8 mouse cellular contexts compared by ENCODE assay signal in genomic region chr19:10502571-10502970, GRCm38 (mm10). TPM values are rescaled to one million over a fixed set of nuclear protein-coding genes. Genes with fewer than 3 reads are reported as not detected.
A peak's percentile ranks its signal among the peaks of the same experiment; 100 is the strongest.
DNase-seq lines count a peak whose midpoint lies in the region; ATAC-seq and TF ChIP-seq lines count a peak whose summit lies in the region.

No protein-coding gene starts in this region.

- H3K4me3 ChIP-seq in heart, postnatal 0 days (ENCODE audit: low read depth, low read length): no peak overlapping the region
- H3K4me3 ChIP-seq in E14TG2a.4 (replicated peaks; ENCODE audit: low read length): no peak overlapping the region
- H3K4me3 ChIP-seq in hindbrain, embryonic 11.5 days (ENCODE audit: low read depth, low read length): no peak overlapping the region
- H3K4me3 ChIP-seq in lung, embryonic 14.5 days (ENCODE audit: low read depth, low read length): no peak overlapping the region

- no peaks in the 10 kb centered on the region for H3K4me1 ChIP-seq in heart, postnatal 0 days (ENCODE audit: control insufficient read depth, insufficient read depth)
- peaks cover 15% of the 10 kb centered on the region for H3K4me1 ChIP-seq in E14TG2a.4 (replicated peaks; ENCODE audit: low read depth, low read length)
- no peaks in the 10 kb centered on the region for H3K4me1 ChIP-seq in hindbrain, embryonic 11.5 days (replicated peaks; ENCODE audit: control insufficient read depth, insufficient read depth, low read length)
- no peaks in the 10 kb centered on the region for H3K4me1 ChIP-seq in lung, embryonic 14.5 days (ENCODE audit: insufficient read depth)

- DNase-seq in heart, postnatal 0 days (ENCODE audit: low spot score): peak; percentile 41
- no peak for DNase-seq in heart, postnatal 25 days (ENCODE audit: low spot score)
- peak; percentile 21 to 34 for DNase-seq in cerebellum, postnatal 36 days
- peak; percentile 80 for DNase-seq in hindbrain, embryonic 11.5 days (ENCODE audit: low spot score)
- DNase-seq in lung, embryonic 14.5 days: peak; percentile 72
- no peak for DNase-seq in testis, postnatal 14 days (ENCODE audit: low spot score)

- ATAC-seq in heart, postnatal 0 days (ENCODE audit: insufficient read depth, low read depth): peak; percentile 64; the same call in 1 of the 2 replicates
- peak; percentile 71; the same call in 1 of the 2 replicates for ATAC-seq in hindbrain, embryonic 11.5 days (ENCODE audit: low FRiP score)
- peak; percentile 24 for ATAC-seq in lung, embryonic 14.5 days (ENCODE audit: insufficient read depth)
- ATAC-seq in neutrophil, adult 5-6 weeks (ENCODE audit: extremely low read depth, insufficient number of reproducible peaks, low FRiP score, poor library complexity, severe bottlenecking): peak; percentile 69; the same call in 1 of the 2 replicates

- H3K9me3 ChIP-seq in heart, postnatal 0 days (replicated peaks; ENCODE audit: control insufficient read depth, low read length): no peaks in the 10 kb centered on the region
- H3K9me3 ChIP-seq in E14TG2a.4 (ENCODE audit: low read length): no peaks in the 10 kb centered on the region
- no peaks in the 10 kb centered on the region for H3K9me3 ChIP-seq in hindbrain, embryonic 11.5 days (ENCODE audit: control insufficient read depth, low read length)
- H3K9me3 ChIP-seq in lung, embryonic 14.5 days (ENCODE audit: low read depth, low read length): no peaks in the 10 kb centered on the region

- no peak for TF ChIP-seq EP300 in heart, postnatal 0 days (IDR thresholded peaks at IDR 0.05; ENCODE audit: low read depth)

- WGBS in heart, postnatal 0 days: 8% methylated on average over 4 of the region's 4 CpGs
- 10% methylated on average over 4 of the region's 4 CpGs for WGBS in hindbrain, embryonic 11.5 days
- WGBS in lung, embryonic 14.5 days: 6% methylated on average over 4 of the region's 4 CpGs

- peaks cover 71% of the 10 kb centered on the region for H3K36me3 ChIP-seq in heart, postnatal 0 days (replicated peaks; ENCODE audit: control insufficient read depth, insufficient read depth, low read length)
- H3K36me3 ChIP-seq in E14TG2a.4 (ENCODE audit: insufficient read depth, low read length): peaks cover 76% of the 10 kb centered on the region
- peaks cover 2% of the 10 kb centered on the region; the same call in 1 of the 2 replicates for H3K36me3 ChIP-seq in hindbrain, embryonic 11.5 days (ENCODE audit: control insufficient read depth, insufficient read depth, low read length)
- peaks cover 68% of the 10 kb centered on the region for H3K36me3 ChIP-seq in lung, embryonic 14.5 days (ENCODE audit: insufficient read depth)

- H3K27ac ChIP-seq in heart, postnatal 0 days (ENCODE audit: low read depth): no peak overlapping the region
- H3K27ac ChIP-seq in hindbrain, embryonic 11.5 days (ENCODE audit: low read depth, low read length): no peak overlapping the region
- no peak overlapping the region for H3K27ac ChIP-seq in lung, embryonic 14.5 days (ENCODE audit: low read depth)

- H3K27me3 ChIP-seq in heart, postnatal 0 days (ENCODE audit: control insufficient read depth, insufficient read depth, low read length): no peaks in the 10 kb centered on the region
- no peaks in the 10 kb centered on the region for H3K27me3 ChIP-seq in E14TG2a.4 (ENCODE audit: insufficient read depth, low read length)
- H3K27me3 ChIP-seq in hindbrain, embryonic 11.5 days (ENCODE audit: control insufficient read depth, insufficient read depth, low read length): no peaks in the 10 kb centered on the region
- no peaks in the 10 kb centered on the region for H3K27me3 ChIP-seq in lung, embryonic 14.5 days (ENCODE audit: insufficient read depth, low read length)

- intact Hi-C loops in heart, postnatal 25 days (cut with DNase I): loop anchor here (5.0 kb wide), 1 partner anchor 245 kb away; no protein-coding TSS in a partner anchor

- H3K4me2 ChIP-seq in heart, postnatal 0 days (ENCODE audit: low read depth, low read length): no peak overlapping the region
- no peak overlapping the region for H3K4me2 ChIP-seq in hindbrain, embryonic 11.5 days (replicated peaks; ENCODE audit: low read depth, low read length)
- no peak overlapping the region for H3K4me2 ChIP-seq in lung, embryonic 14.5 days

- H3K9ac ChIP-seq in heart, postnatal 0 days (replicated peaks; ENCODE audit: low read depth, low read length): no peak overlapping the region
- H3K9ac ChIP-seq in hindbrain, embryonic 11.5 days (ENCODE audit: low read depth, low read length): no peak overlapping the region
- no peak overlapping the region for H3K9ac ChIP-seq in lung, embryonic 14.5 days

- peak; percentile 85 for TF ChIP-seq CTCF in heart, postnatal 0 days (IDR thresholded peaks at IDR 0.05; ENCODE audit: low read depth)
- peak; percentile 96 for TF ChIP-seq CTCF in E14TG2a.4 (conservative IDR thresholded peaks at IDR 0.05; ENCODE audit: low read length)
- TF ChIP-seq CTCF in lung, embryonic 14.5 days (IDR thresholded peaks at IDR 0.05; ENCODE audit: low read depth): peak; percentile 92

RNA-seq across cellular contexts. Expression of gene Ppp1r32, which starts 19.8 kb away (rescaled TPM):
- total RNA-seq in heart, postnatal 0 days (2014; rRNA removed; ENCODE audit: low replicate concordance): 0.19 TPM in 1 of 2 replicates, not detected in the other
- polyA plus RNA-seq in heart, postnatal 0 days (2015; fragmentation: Nextera tagmentation; extraction: Ambion mirVana): 0.14 TPM in 2 replicates
- under 1 TPM in 1 of 2 experiments, not detected in 1; 0.21 TPM for total RNA-seq in heart, postnatal 25 days (2021)
- 1.7 TPM in 2 replicates for polyA plus RNA-seq in hindbrain, embryonic 11.5 days (2014; fragmentation: Nextera tagmentation; extraction: Ambion mirVana)
- polyA plus RNA-seq in lung, embryonic 14.5 days (2014; fragmentation: Nextera tagmentation; extraction: Ambion mirVana): 0.26 TPM in 1 of 2 replicates, not detected in the other
- total RNA-seq in neutrophil, adult 5-6 weeks (2017): 2.0 and 2.8 TPM in 2 replicates

RNA-seq across cellular contexts. Expression of gene Cpsf7, which starts 22.5 kb away (rescaled TPM):
- total RNA-seq in heart, postnatal 0 days (2014; rRNA removed; ENCODE audit: low replicate concordance): 18.4 and 51.4 TPM in 2 replicates
- polyA plus RNA-seq in heart, postnatal 0 days (2015; fragmentation: Nextera tagmentation; extraction: Ambion mirVana): 14.2 and 14.8 TPM in 2 replicates
- 10 to 100 TPM; 24.8 to 28.4 TPM for total RNA-seq in heart, postnatal 25 days (2021)
- 60.9 and 65.4 TPM in 2 replicates for polyA plus RNA-seq in hindbrain, embryonic 11.5 days (2014; fragmentation: Nextera tagmentation; extraction: Ambion mirVana)
- 58.9 and 60.3 TPM in 2 replicates for polyA plus RNA-seq in lung, embryonic 14.5 days (2014; fragmentation: Nextera tagmentation; extraction: Ambion mirVana)
- total RNA-seq in neutrophil, adult 5-6 weeks (2017): 101 and 126 TPM in 2 replicates

RNA-seq across cellular contexts. Expression of gene Sdhaf2, which starts 23.4 kb away (rescaled TPM):
- total RNA-seq in heart, postnatal 0 days (2014; rRNA removed; ENCODE audit: low replicate concordance): 50.6 and 66.2 TPM in 2 replicates
- 56.1 and 56.9 TPM in 2 replicates for polyA plus RNA-seq in heart, postnatal 0 days (2015; fragmentation: Nextera tagmentation; extraction: Ambion mirVana)
- total RNA-seq in heart, postnatal 25 days (2021): 10 to 100 TPM; 71.6 to 72.2 TPM
- polyA plus RNA-seq in hindbrain, embryonic 11.5 days (2014; fragmentation: Nextera tagmentation; extraction: Ambion mirVana): 60.9 and 62.6 TPM in 2 replicates
- polyA plus RNA-seq in lung, embryonic 14.5 days (2014; fragmentation: Nextera tagmentation; extraction: Ambion mirVana): 59.4 and 62.6 TPM in 2 replicates
- 66.2 and 77.1 TPM in 2 replicates for total RNA-seq in neutrophil, adult 5-6 weeks (2017)

RNA-seq across cellular contexts. Expression of gene Lrrc10b, which starts 45.3 kb away (rescaled TPM):
- 1.9 TPM in 1 of 2 replicates, not detected in the other for total RNA-seq in heart, postnatal 0 days (2014; rRNA removed; ENCODE audit: low replicate concordance)
- 0.08 and 0.18 TPM in 2 replicates for polyA plus RNA-seq in heart, postnatal 0 days (2015; fragmentation: Nextera tagmentation; extraction: Ambion mirVana)
- 1 to 10 TPM in 1 of 2 experiments, under 1 TPM in 1; 0.75 to 1.0 TPM for total RNA-seq in heart, postnatal 25 days (2021)
- 0.59 and 0.69 TPM in 2 replicates for polyA plus RNA-seq in hindbrain, embryonic 11.5 days (2014; fragmentation: Nextera tagmentation; extraction: Ambion mirVana)
- polyA plus RNA-seq in lung, embryonic 14.5 days (2014; fragmentation: Nextera tagmentation; extraction: Ambion mirVana): 0.78 and 0.97 TPM in 2 replicates
- total RNA-seq in neutrophil, adult 5-6 weeks (2017): 0.47 TPM in 1 of 2 replicates, not detected in the other

RNA-seq across cellular contexts. Expression of gene Tmem216, which starts 53.5 kb away (rescaled TPM):
- 10.2 and 12.9 TPM in 2 replicates for total RNA-seq in heart, postnatal 0 days (2014; rRNA removed; ENCODE audit: low replicate concordance)
- polyA plus RNA-seq in heart, postnatal 0 days (2015; fragmentation: Nextera tagmentation; extraction: Ambion mirVana): 12.7 and 13.2 TPM in 2 replicates
- total RNA-seq in heart, postnatal 25 days (2021): 1 to 10 TPM; 4.1 to 4.6 TPM
- polyA plus RNA-seq in hindbrain, embryonic 11.5 days (2014; fragmentation: Nextera tagmentation; extraction: Ambion mirVana): 61.2 and 63.7 TPM in 2 replicates
- polyA plus RNA-seq in lung, embryonic 14.5 days (2014; fragmentation: Nextera tagmentation; extraction: Ambion mirVana): 59.2 and 60.2 TPM in 2 replicates
- 8.7 and 9.3 TPM in 2 replicates for total RNA-seq in neutrophil, adult 5-6 weeks (2017)

Comparison
In these comparisons a context has a peak if more than half of its experiments do, and no peak if none do; other contexts are left out.
1. DNase-seq: peak in heart, postnatal 0 days (single experiment), cerebellum, postnatal 36 days (2 of 2), hindbrain, embryonic 11.5 days (single experiment) and lung, embryonic 14.5 days (single experiment); none in heart, postnatal 25 days (single experiment) and testis, postnatal 14 days (single experiment).
2. Peak in every context shown above with its lines, with median percentiles within 50 percentile points of each other: ATAC-seq and CTCF ChIP-seq.